Mouse (Mus musculus) bone marrow macrophage, adult 2 months (primary cell): ENCODE measurements around the gene Herc1.

Experiments used
- CTCF ChIP-seq: IDR thresholded peaks from 2 replicates; pipeline ENCODE4 v1.5.1; 2012; ENCODE audit warnings: low read depth, mild to moderate bottlenecking, low read length, moderate library complexity
- POLR2A ChIP-seq: IDR thresholded peaks from 2 replicates; pipeline ENCODE4 v1.6.1; 2012; ENCODE audit warnings: mild to moderate bottlenecking, low read depth, low read length, borderline replicate concordance

- no peak for TF ChIP-seq CTCF
- TF ChIP-seq POLR2A = no peak
Measured at GRCm38 (mm10) chr9:66440007-66440406, 89.8 kb downstream of the Herc1 start.
